Mouse (Mus musculus) urinary bladder, adult 2 months (tissue): ENCODE data around the gene Ercc5. TPM values are rescaled to one million over a fixed set of nuclear protein-coding genes. Genes with fewer than 3 reads are reported as not detected.

Source experiments
- DNase-seq: peaks from one replicate; pipeline ENCODE4 v3.0.0; 2022; ENCODE audit warnings: low spot score
- polyA plus RNA-seq: library from polyadenylated mRNA; depleted of rRNA; stranded (reverse); fragments of >200 nt; gene quantifications from 2 replicates; pipeline ENCODE4 v1.2.3, GENCODE M21; 2012; rRNA removed

The Ercc5 gene
- polyA plus RNA-seq, 1 experiment = 22.9 TPM

- DNase-seq = no peak
These were observed 26.4 kb downstream of the Ercc5 start for GRCm38 (mm10) chr1:44173903-44174302.

- DNase-seq = no peak
These were observed 30.5 kb downstream of the Ercc5 start for GRCm38 (mm10) chr1:44178086-44178485.

- no peak for DNase-seq
These were observed 38.9 kb downstream of the Ercc5 start for GRCm38 (mm10) chr1:44186396-44186795.

- DNase-seq = no peak
These were observed 51.0 kb downstream of the Ercc5 start for GRCm38 (mm10) chr1:44198273-44199171.

- DNase-seq = no peak
These were observed 55.3 kb downstream of the Ercc5 start for GRCm38 (mm10) chr1:44202876-44203275.

- no peak for DNase-seq
These were observed 66.9 kb downstream of the Ercc5 start for GRCm38 (mm10) chr1:44214443-44214842.

- no peak for DNase-seq
These were observed 69.0 kb downstream of the Ercc5 start for GRCm38 (mm10) chr1:44216352-44217116.

GRCm38 (mm10) chr1:44217118-44217517 is 69.6 kb downstream of the Ercc5 start:
- no peak for DNase-seq

- DNase-seq = no peak
These were observed 71.3 kb downstream of the Ercc5 start, which contains the start of gene Mettl21e for GRCm38 (mm10) chr1:44218876-44219275. Gene Mettl21e (minus strand): TSS chr1:44218961.

- DNase-seq = no peak
These were observed 81.5 kb downstream of the Ercc5 start for GRCm38 (mm10) chr1:44229044-44229443.

Other genes with a start within 250 kb of the Ercc5 start
- gene Tpp2, start 214.1 kb upstream of the Ercc5 start, polyA plus RNA-seq = 22.8 and 22.9 TPM in 2 replicates
- gene Mettl21c, start 127.7 kb upstream of the Ercc5 start, polyA plus RNA-seq = not detected in 2 replicates
- gene Gm8251, start 85.8 kb upstream of the Ercc5 start, polyA plus RNA-seq = 0.01 and 0.03 TPM in 2 replicates
- gene Tex30, start 45.3 kb upstream of the Ercc5 start, polyA plus RNA-seq = 6.4 and 10.6 TPM in 2 replicates
- 26.7 and 30.7 TPM in 2 replicates for gene Kdelc1, start 28.9 kb upstream of the Ercc5 start, polyA plus RNA-seq
- gene Bivm, start 28.8 kb upstream of the Ercc5 start, polyA plus RNA-seq = 10.3 and 11.5 TPM in 2 replicates
- gene Mettl21e, start 71.2 kb downstream of the Ercc5 start, polyA plus RNA-seq = 0.03 TPM in 1 of 2 replicates, not detected in the other